Mouse (Mus musculus) erythroblast, embryonic 14.5 days (primary cell): Measurements from ENCODE around the gene Rab3c.

Experiments used
- GATA1 ChIP-seq: IDR thresholded peaks from 2 replicates; pipeline ENCODE4 v1.6.1; 2012; ENCODE audit warnings: low read length, inconsistent platforms, mixed read lengths
- TAL1 ChIP-seq: IDR thresholded peaks from 3 replicates; pipeline ENCODE4 v1.6.1; 2012; ENCODE audit warnings: low read length, inconsistent platforms, mixed read lengths

GRCm38 (mm10) chr13:110031061-110031460 is 249.7 kb downstream of the Rab3c start:
- TF ChIP-seq GATA1 = no peak
- no peak for TF ChIP-seq TAL1
